Mouse (Mus musculus) kidney, adult 11 months (tissue): ENCODE measurements around the gene Aspg.

Experiments used
- DNase-seq: peaks from one replicate; pipeline ENCODE4 v3.0.0; 2022

Aspg gene

DNA sequence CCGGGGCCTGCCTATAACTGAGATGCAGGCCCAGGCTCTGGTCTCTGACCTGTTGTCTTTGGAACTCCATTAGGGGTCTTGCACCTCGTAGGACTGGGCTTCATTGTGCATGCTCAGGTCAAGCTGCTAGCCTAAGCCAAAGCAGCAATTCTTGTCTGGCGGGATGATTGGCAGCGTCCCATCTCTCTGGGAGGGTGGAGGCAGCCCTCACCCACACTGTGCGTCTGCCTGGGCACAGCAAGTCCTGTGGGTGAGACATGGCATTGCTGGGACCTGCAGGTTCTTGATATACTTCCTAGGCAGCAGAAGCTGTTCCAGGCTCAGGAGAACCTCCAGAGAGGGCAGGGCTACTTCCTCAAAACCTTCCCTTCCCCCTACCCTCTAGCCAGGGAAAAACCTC is 10.5 kb downstream of the Aspg start:
- no peak for DNase-seq

DNA sequence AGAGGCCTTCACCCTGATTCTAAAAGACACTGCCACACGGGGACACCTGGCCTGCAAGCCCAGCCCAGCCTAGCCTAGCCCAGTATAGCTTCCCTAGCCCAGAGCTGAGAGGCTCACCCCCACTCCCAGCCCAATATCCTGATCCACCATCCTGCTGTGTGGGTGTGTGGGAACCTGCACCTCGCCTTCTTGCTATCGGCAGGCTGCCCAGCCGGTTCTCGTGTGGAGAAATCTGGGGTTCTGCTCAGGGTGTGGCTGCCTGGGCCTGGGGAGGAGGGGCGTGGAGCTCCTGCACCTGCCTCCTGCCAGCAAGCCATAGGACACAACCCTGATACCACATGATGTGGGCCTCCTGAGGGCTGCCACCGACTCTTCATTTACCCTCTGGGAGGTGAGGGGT is 11.2 kb downstream of the Aspg start:
- DNase-seq: no peak

DNA sequence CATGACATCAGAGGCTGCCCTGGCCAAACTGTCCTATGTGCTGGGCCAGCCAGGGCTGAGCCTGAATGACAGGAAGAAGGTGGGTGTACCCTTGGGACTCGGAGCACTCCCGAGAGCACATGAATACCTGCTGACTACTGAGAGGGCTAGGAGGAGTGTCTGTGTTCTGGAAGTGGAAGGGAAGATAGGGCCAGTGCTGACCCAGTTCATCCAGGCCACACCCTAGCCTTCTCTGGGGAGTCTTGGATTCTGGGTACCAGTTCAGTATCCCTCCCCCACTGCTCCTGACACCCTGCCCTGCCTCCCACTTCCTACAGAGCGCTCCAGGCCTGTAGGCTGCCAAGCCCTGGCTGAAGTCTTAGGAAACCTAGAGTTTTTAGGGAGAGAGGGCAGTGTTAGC is 14.7 kb downstream of the Aspg start:
- DNase-seq: no peak

DNA sequence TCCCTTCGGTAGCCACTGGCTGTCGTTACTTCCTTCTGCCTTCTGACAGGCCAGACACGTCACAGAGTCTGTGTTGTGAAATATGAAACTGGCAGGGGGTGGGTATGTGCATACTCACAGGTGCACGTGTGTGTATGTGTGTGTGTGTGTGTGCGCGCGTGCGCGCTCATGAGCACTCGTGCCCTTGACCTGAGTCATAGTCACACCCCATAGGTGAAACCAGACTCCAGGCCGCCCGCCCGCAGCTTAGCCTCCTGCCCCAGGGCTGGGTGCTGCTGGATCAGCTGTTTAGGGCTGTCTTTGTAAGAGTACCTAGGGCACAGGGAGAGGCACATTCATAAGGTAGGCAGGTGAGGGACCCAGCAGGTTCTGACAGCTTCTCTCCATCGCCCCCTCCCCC is 19.4 kb downstream of the Aspg start:
- DNase-seq: peak; percentile 72

DNA sequence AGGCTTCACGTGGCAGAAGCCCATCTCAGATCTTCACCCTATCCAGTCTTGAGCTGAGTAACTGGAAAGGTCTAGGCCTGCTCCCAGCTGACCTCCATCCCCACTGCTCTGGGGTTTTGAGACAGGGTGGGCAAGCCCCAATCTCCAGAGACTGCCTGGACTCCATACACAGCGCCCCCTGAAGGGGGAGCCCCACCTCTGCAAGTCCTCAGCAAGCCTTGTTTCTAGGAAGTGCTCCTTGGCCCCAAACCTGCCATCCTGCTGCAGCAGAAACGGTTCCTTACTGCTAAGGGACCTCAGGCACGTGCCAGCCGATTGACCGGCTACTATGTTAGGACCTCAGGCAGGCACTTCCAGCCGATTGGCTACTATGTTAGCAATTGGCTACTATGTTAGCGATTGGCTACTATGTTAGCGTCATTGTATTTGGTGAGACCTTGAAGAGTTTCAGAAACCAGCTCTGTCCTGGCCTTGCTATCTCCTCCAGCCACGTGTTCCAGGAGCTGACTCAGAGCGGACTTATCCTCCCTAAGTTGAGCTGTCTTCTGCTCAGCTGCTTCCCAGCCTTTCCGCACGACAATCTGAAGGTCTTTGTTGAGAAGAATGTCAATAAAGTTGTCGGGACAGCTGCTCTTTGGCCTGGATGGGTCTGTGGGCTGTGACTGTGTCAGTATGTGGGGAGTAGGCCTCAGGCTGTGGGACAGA is 20.6 kb downstream of the Aspg start:
- DNase-seq: no peak

DNA sequence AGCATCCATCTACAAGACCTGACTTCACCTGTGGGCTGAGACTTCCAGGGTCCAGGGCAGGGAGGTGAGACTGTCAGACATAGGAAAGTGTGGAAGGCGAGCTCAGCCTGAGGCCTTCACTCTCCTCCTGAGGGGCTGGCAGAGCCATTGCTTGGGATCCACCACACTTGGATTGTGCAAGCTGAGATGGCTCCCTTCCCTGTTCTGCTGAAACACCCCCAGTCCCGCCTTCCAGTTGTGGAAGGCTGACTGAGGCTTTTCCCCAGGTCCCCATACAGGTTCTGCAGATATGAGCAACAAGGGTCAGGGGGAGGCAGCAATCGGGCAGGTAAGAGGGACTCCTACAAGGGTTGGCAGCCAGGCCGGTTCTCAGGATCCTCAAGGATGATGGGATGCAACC is 22.0 kb downstream of the Aspg start:
- no peak for DNase-seq

DNA sequence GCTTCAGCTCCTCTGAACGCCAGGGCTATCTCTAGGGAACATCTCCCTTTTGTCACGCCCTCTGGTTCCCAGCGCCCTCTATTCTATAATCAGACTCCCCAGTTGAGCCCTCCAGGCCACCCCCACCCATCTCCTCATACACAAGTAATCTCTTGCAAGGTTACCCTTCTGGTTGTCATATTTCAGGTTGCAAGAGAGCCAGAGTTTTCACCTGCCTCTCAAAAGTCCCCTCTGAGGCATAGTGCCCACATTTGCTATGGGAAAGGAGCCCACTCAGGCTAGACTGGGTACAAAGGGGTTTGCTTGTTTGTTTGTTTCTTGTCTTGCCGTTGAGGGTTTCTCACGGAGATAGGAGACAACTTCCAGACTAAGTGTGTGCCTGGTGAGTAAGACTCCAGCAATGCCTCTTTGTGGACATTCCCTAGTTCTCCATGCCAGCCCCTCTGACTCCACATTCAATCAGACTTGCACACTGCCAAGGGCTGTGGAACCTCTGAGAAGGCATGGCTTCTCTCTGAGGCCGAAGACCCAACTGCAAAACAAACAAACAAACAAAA is 22.9 kb downstream of the Aspg start:
- DNase-seq: no peak

DNA sequence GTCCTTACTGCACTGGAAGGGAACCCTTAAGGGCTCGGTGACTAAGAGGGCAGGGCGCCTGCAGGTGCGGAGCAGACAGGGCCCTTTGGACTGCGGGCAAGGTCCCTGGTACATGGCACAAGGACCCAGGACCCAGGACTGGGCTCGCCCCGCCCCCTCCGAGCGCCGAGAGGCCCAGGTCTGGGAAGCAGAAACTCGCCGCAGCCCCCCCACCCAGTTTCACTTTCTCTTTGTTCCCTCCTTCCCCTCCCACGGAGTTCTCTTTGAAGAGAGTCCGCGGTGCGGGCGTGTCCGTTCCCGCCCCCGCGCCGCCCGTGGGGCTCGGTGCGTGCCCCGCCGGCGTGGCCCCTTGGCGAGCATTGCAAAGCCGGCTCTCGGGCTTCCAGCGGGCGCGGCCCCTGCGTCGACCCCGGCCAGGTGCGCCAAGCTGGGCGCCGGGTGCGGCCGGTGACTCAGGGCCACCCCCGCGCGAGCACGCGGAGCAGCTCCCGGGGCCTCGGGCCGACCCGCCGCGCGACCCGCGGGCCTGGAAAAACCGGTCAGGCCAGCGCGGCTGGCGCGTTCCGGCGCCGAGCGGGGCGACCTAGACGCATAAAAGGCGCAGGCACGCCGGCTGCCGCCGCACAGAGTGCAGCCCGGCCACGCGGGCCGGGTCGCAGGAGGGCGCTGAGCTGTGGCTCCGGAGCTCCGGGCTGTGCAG is 23.8 kb downstream of the Aspg start:
- DNase-seq: peak; percentile 89

DNA sequence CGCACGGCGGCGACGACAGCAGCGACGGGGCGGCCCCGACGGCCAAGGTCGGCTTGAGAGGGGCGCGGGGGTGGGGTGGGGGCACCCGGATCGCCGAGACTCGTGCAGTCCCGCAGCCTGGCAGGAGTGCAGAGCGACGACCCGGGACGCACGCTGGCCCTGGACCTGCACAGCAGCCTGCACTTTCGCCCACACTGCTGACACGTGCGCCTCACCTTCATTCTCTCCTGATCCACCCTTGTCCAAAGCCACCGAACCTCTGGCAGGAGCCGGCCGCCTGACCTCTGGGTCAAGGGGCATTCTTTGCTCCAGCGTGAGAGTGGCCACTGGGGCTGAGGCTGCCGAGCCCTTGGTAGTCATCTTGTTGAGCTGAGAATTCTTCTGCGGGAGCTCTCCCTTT is 24.5 kb downstream of the Aspg start:
- peak; percentile 84 for DNase-seq

DNA sequence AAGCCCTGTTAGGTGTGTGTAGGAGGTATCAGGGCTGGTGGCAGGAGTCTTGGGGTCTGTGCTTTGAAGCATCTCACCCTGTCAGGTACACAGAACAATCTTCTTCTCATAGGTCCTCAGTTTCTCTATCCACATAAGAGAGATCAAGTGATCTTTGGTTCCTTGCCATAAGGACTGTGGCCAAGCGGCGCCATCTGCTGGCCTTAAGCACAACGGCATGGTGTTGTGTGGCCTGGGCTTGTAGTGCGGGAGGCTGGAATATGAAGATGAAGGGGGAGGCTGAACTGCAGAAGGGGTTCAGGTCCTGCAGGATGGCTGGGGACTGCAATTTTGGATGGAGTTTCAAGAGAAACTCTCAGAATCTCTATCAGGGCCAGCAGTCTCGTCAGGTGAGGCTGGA is 33.8 kb downstream of the Aspg start:
- DNase-seq: peak; percentile 54

DNA sequence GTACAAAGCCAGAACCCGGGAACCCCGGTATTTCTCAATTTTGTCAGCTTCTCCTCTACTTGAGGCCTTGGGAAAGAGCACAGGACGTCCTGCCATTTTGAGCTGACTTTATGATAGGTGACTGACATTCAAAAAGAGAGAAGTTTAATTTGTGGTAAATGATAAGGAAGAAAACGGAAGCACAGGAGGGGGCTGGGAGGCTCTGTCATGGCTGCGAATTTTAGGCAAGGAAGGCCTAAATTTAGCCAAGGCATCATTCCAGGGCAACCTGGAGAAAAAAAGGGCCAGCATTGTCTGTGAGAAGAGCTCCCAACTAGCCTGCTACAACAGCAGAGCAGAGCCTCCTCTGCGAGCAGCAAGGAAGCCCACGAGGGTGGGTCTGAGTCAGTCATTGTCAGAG is 34.3 kb downstream of the Aspg start:
- no peak for DNase-seq

DNA sequence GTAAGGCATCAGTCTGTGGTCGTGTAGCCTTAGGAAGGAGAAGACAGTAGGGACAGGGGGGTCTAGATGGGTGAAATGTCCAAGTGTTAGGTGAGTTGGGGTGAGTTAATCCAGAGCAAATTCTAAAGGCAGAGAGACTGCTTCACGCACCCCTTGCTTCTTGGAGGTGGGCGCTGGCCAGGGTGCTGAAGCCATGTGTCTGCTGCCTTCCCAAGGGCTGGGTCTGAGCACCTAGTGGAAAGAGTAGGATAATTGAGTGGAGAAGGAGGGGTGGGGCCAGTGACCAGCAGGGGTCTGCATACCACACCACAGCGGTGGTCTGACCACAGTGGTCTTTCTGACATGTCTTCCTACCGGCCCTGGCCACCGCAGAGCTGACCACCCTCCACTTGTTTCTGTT is 34.8 kb downstream of the Aspg start:
- DNase-seq: no peak

DNA sequence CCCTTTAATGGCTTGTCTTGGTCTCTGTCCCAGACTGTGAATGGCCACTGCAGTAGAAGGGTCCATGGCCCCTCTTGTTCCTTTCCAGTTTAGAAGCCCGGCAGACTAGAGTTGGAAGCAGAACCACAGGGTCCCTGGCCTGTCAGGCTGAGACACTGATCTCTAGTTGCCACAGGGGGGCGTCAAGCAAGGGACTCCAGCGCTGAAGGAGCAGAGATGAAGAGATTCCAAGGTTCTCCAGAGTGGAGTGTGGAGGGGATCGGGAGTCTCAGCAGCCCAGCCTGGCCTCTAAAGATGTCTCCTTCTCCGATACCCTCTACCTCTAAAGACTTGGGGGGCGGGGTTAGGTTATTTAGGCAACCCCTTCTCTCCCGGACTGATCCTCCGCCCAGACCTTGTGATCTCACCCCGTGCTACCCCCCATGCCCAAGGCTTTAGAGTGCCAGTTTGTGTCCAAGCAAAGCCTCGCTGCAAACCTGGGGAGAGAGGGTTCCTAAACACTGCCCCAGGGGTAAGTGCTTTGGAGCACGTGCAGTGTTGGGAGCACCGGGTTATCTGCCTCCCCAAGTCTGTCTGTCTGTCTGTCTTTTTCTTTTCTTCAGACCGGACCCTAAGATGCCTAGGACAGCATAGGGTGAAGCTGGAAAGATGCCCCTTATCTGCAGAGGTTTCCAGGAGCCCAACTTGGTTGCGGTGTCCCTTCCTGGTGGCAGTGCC is 36.8 kb downstream of the Aspg start:
- no peak for DNase-seq

DNA sequence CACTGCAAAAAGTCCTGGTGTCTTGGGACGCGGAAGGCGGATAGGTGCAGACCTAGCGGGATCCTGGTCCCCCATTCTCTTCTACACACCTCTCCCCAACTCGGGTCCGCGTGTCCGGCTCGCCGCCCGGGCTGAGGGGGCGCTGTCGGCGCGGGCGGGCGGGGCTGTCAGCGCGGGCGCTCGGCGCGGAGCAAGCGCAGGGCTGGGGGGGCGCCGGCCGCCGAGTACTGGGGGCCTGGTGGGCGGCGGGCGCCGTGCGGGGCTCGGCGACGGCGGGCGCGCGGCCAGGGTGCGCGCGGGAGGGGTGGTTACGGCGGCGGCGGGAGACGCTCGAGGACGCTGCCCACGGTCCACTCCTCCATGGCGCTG is 37.3 kb downstream of the Aspg start:
- DNase-seq: no peak

DNA sequence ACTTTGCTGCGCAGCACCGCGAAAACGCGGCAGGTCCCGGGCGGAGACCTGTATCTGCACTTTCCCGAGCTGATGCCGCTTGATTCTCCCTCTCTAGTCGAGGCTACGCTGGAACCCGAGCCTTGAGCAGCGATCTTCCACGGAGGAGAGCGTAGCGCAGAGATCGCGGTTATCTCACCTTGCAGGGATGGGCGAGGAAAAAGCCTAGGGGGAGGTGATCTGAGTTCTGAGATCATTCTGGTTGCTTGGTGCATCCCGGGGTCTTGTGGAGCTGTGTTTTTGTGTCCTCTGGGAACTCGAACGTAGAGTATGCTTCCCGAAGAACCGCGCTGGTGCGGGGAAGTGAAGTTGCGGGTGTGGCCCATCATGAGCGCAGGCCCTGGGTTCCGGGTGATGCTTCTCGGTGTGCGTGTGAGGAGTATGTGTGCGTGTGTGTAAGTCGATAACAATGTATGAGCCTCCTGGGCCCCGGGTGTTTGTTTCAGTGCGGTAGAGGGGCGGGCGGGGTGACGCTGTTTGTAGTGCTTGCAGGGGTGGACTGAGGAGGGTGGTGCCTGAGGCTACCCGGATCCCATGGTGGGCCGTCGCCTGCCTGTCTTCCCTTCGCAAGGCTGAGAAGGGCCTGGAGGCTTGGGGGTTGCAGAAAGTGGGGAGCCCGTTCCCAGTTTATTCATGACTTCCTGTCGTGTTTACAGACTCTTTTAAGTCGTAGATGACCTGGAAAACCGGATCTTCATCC is 38.1 kb downstream of the Aspg start:
- no peak for DNase-seq

DNA sequence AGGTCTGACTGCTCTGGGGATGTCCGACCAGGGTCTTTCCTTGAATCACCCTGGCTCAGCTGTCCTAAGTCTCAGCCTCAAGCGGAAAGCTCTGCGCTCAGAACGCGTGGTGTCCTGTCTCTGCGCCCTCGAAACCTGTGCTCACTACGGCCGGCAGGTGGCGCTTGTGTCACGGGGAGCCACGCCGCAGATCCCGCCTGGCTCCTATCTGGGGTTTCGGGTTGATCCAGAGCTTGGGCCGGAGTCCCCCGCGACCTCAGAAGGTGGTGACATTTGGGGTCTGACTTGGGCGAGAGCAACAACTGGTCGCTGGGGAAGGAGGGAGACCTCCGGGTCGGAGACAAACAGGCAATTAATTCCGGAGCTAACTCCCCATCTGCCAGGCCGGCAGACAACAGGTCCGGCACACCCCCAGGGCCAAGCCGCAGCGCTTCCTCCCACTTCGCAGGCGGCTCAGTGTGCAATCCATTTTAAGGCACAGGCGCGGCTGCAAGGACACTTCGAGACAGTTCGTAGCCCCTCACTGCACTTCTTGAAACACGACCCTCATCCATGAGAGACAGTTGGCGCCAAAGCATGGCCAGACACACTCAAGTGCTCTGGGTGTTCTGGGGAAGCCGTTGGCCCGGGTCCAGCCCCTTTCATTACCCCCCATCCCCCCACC is 38.9 kb downstream of the Aspg start:
- DNase-seq: peak; percentile 64

DNA sequence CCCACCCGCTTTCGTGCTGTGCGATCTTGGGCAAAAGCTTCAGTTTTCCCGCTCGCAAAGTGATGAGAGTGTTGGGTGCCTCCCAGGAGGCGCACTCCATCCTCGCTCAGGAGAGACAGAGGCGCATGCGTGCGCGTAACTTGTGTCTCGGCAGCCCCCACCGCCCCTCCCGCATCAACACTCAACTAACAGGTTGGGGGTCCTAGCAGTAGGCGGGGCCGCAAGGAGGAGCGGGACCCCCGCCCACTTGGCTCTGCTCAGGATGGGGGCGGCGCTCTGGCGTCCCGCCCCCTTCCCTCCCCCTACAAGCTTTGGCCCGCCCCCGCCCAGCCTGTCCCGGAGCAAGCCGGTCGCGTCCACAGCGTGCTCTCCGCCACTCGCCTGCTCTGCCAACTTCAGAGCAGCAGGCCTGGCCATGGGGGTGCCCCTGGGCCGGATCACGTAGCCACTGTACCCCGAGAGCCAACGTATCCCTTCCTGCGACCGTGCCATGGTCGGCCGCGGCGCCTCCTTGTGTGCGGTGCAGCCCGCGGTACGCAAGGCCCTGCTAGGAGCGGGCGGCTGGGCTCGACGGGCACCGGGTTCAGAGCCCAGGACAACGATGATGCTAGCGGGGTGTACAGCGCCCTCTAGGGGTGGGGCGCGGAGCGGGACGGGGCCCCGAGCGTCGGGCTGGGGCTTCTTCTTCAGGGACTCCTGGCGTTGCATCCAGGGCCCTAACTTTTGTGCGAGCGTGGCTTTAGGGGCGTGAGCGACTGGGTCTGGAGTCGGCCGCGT is 39.6 kb downstream of the Aspg start, which contains the start of gene Kif26a:
Kif26a (plus strand) TSS at position 334 of the 777 bp plus-strand sequence.
- peak; percentile 63 for DNase-seq

DNA sequence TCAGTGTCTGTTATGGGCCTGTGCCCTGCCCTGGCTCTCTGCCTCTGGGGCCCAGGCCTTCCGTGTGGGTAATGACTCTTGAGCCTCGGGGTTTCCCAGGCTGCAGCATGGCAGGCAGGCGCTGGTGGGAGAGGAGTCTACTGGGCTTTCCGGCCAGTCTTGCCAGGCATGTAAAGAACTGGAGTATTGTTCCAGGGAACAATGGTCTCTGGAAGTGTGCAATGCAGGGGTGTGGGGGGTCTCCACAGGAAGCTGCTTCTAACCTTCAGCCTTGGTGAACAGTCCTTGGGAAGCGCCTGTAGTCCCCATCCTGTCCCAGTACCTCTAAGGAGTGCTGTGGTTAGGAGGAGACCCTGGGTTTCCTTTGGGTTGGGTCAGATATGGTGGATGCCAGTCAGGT is 40.9 kb downstream of the Aspg start:
- DNase-seq: no peak

DNA sequence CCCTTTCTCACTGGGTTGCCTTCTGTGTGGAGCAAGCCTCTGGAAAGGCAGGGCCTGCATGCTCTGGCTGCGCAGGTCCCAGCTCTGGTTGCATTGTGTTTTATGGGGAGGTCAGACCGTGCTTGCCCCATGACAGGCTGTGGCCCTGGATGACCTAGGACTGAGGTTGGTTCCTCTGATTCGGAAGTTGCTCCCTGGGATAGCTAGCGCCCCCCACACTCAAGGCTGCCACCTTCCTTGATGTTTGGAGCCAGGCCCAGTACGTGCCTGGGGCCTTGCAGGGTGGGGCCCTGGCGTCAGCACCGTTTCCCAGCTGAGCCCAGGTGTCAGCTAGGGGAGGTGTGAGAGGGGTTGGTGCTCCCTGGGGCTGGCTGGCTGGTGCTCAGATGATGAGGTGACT is 43.5 kb downstream of the Aspg start:
- DNase-seq: no peak

DNA sequence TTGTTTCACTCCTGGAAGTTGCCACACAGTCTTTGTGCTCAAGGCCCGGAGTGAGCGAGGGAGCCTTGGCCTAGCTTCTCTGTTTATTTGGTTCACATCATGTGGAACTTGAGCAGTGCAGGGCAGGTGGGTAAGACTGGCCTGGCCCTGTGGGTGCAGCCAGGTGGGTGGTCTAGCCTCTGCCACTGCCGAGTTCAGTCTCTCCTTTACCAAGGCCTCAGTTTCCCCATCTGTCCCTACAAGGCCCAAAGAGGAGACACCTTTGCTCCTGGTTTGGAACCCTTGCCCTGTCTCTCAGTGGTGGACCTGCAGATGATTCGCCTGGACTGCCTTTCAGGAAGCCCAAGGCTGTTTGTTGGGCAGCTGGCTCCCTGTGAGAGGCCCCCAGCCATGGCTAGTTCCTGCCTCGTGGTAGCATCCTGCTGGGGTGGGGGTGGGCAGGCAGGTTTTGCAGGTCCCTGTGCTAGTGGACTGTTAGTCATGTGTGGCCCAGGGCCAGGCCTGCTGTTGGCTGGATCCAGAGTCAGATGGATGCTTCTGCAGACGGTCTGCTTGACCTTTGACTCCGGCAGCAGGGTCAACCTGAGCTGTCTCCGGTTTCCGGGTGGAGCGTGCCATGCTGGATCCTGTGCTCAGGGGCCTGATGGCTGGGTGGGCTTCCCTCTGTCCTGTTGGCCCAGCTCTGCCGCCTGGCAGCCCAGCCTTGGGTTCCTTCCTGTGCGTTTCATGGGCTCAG is 44.9 kb downstream of the Aspg start:
- DNase-seq: peak; percentile 84

DNA sequence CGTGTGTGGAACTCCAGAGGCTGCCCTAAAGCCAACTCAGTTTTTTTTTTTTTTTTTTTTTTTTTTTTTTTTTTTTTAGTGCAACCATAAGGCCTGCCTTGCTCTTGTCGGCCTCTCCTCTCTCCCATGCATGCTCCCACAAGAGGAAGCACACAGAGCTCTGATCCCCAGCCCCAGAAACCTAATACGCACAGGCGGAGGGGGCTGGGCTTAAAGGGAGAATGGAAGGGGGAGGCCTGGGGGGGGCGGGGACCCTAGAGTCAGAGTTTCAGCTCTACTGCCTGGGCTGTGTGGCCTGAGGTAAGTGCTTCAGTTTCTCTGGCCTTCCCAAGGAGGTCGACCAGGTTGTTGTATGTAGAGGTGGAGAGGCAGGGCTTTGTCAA is 45.5 kb downstream of the Aspg start:
- DNase-seq: no peak
